ENCODE assay signal across 21 mouse cellular contexts in the genomic region with DNA sequence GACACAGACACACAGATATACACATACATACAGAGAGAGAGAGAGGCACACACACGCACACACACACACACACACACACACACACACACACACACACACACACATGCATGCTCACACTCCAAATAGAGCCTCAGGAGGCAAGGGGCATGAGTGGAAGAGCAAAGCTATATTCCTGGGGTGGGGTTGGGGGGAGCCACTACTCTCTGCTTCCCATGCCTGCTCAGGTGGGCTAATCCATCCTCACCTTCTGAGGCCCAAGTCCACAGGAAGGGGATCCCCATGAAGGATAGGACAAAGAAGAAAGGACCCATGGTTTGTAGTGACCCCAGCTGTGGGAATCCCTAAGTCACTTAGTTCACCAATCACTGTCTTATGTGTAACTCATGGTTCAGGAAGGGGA.
A peak's percentile ranks its signal among the peaks of the same experiment; 100 is the strongest.
DNase-seq lines count a peak whose midpoint lies in the region; ATAC-seq lines count a peak whose summit lies in the region.
"Had no signal": no experiment of that assay in that cellular context is flagged by ENCODE, and none has a peak within 500 bp of the region (broad histone marks: within the 10 kb centered on the region; RNA-seq: fewer than 3 reads in every experiment).

No protein-coding gene starts in this region.

- H3K27me3 ChIP-seq in hindbrain, embryonic 13.5 days = no peaks in the 10 kb centered on the region
- no peaks in the 10 kb centered on the region for H3K27me3 ChIP-seq in hindbrain, embryonic 14.5 days (ENCODE audit: control insufficient read depth, insufficient read depth, low read length)
- no peaks in the 10 kb centered on the region for H3K27me3 ChIP-seq in midbrain, embryonic 16.5 days (ENCODE audit: control insufficient read depth, insufficient read depth, low read depth, low read length)
- no peaks in the 10 kb centered on the region for H3K27me3 ChIP-seq in midbrain, embryonic 15.5 days (replicated peaks)
- H3K27me3 ChIP-seq in limb, embryonic 13.5 days = no peaks in the 10 kb centered on the region
- H3K27me3 ChIP-seq: forebrain, embryonic 15.5 days; heart, embryonic 15.5 days; Patski had no signal

- H3K4me2 ChIP-seq in hindbrain, embryonic 13.5 days = no peak overlapping the region
- H3K4me2 ChIP-seq in hindbrain, embryonic 14.5 days (replicated peaks) = no peak overlapping the region
- H3K4me2 ChIP-seq in midbrain, embryonic 16.5 days (ENCODE audit: low read length) = no peak overlapping the region
- no peak overlapping the region for H3K4me2 ChIP-seq in midbrain, embryonic 15.5 days
- H3K4me2 ChIP-seq in limb, embryonic 13.5 days (replicated peaks) = no peak overlapping the region
- H3K4me2 ChIP-seq: forebrain, embryonic 15.5 days; heart, embryonic 15.5 days; liver, embryonic 11.5 days had no signal

- H3K27ac ChIP-seq in hindbrain, embryonic 13.5 days = no peak overlapping the region
- H3K27ac ChIP-seq in hindbrain, embryonic 14.5 days = no peak overlapping the region
- H3K27ac ChIP-seq in midbrain, embryonic 16.5 days (ENCODE audit: low read length) = no peak overlapping the region
- no peak overlapping the region for H3K27ac ChIP-seq in midbrain, embryonic 15.5 days
- peak overlapping the region; percentile 74 for H3K27ac ChIP-seq in limb, embryonic 13.5 days
- H3K27ac ChIP-seq: forebrain, embryonic 15.5 days; heart, embryonic 15.5 days; kidney, postnatal 0 days had no signal

- peak; percentile 32; the same call in 1 of the 2 replicates for ATAC-seq in hindbrain, embryonic 13.5 days (ENCODE audit: low FRiP score)
- no peak for ATAC-seq in hindbrain, embryonic 14.5 days (ENCODE audit: low FRiP score)
- ATAC-seq in midbrain, embryonic 16.5 days = peak; percentile 52
- no peak for ATAC-seq in midbrain, embryonic 15.5 days (replicated peaks)
- no peak for ATAC-seq in limb, embryonic 13.5 days (ENCODE audit: low FRiP score, low read depth)
- ATAC-seq: CD4-positive, CD25-positive, alpha-beta regulatory T cell, adult 4 months; forebrain, embryonic 15.5 days; inflammation-experienced regulatory T-cells, adult 6 months; Patski had no signal

- no peaks in the 10 kb centered on the region for H3K9me3 ChIP-seq in hindbrain, embryonic 13.5 days
- no peaks in the 10 kb centered on the region for H3K9me3 ChIP-seq in hindbrain, embryonic 14.5 days (ENCODE audit: control insufficient read depth, low read length)
- H3K9me3 ChIP-seq in midbrain, embryonic 16.5 days (replicated peaks; ENCODE audit: control insufficient read depth, low read length, poor library complexity, severe bottlenecking) = no peaks in the 10 kb centered on the region
- H3K9me3 ChIP-seq in midbrain, embryonic 15.5 days = no peaks in the 10 kb centered on the region
- no peaks in the 10 kb centered on the region for H3K9me3 ChIP-seq in limb, embryonic 13.5 days
- H3K9me3 ChIP-seq: forebrain, embryonic 15.5 days; heart, embryonic 15.5 days had no signal

- H3K4me3 ChIP-seq in hindbrain, embryonic 13.5 days = no peak overlapping the region
- H3K4me3 ChIP-seq in hindbrain, embryonic 14.5 days (replicated peaks; ENCODE audit: low read length) = no peak overlapping the region
- H3K4me3 ChIP-seq in midbrain, embryonic 16.5 days (ENCODE audit: low read depth, low read length) = no peak overlapping the region
- H3K4me3 ChIP-seq in midbrain, embryonic 15.5 days = no peak overlapping the region
- no peak overlapping the region for H3K4me3 ChIP-seq in limb, embryonic 13.5 days
- H3K4me3 ChIP-seq: forebrain, embryonic 15.5 days; heart, embryonic 15.5 days had no signal

- no peaks in the 10 kb centered on the region for H3K4me1 ChIP-seq in hindbrain, embryonic 13.5 days (replicated peaks)
- H3K4me1 ChIP-seq in hindbrain, embryonic 14.5 days (replicated peaks; ENCODE audit: control insufficient read depth, insufficient read depth, low read length) = no peaks in the 10 kb centered on the region
- peaks cover 5% of the 10 kb centered on the region; the same call in 1 of the 2 replicates for H3K4me1 ChIP-seq in midbrain, embryonic 16.5 days (ENCODE audit: control insufficient read depth, insufficient read depth, low read length)
- no peaks in the 10 kb centered on the region for H3K4me1 ChIP-seq in midbrain, embryonic 15.5 days
- H3K4me1 ChIP-seq in limb, embryonic 13.5 days = peaks cover 24% of the 10 kb centered on the region
- H3K4me1 ChIP-seq: heart, embryonic 15.5 days had no signal

- H3K36me3 ChIP-seq in hindbrain, embryonic 13.5 days = no peaks in the 10 kb centered on the region
- no peaks in the 10 kb centered on the region for H3K36me3 ChIP-seq in hindbrain, embryonic 14.5 days (replicated peaks; ENCODE audit: control insufficient read depth, insufficient read depth)
- no peaks in the 10 kb centered on the region for H3K36me3 ChIP-seq in midbrain, embryonic 16.5 days (ENCODE audit: control insufficient read depth, insufficient read depth, low read length)
- H3K36me3 ChIP-seq in midbrain, embryonic 15.5 days (replicated peaks) = no peaks in the 10 kb centered on the region
- no peaks in the 10 kb centered on the region for H3K36me3 ChIP-seq in limb, embryonic 13.5 days
- H3K36me3 ChIP-seq: forebrain, embryonic 15.5 days; heart, embryonic 15.5 days had no signal

- no peak overlapping the region for H3K9ac ChIP-seq in hindbrain, embryonic 13.5 days
- H3K9ac ChIP-seq in hindbrain, embryonic 14.5 days = no peak overlapping the region
- H3K9ac ChIP-seq in midbrain, embryonic 16.5 days (ENCODE audit: low read depth, low read length) = no peak overlapping the region
- no peak overlapping the region for H3K9ac ChIP-seq in midbrain, embryonic 15.5 days
- no peak overlapping the region for H3K9ac ChIP-seq in limb, embryonic 13.5 days
- H3K9ac ChIP-seq: forebrain, embryonic 15.5 days; heart, embryonic 15.5 days had no signal

- 82% methylated on average over 1 of the region's 1 CpGs for WGBS in hindbrain, embryonic 13.5 days
- 60% methylated on average over 1 of the region's 1 CpGs for WGBS in hindbrain, embryonic 14.5 days
- WGBS in midbrain, embryonic 16.5 days = 79% methylated on average over 1 of the region's 1 CpGs
- WGBS in midbrain, embryonic 15.5 days = 80% methylated on average over 1 of the region's 1 CpGs
- 80% methylated on average over 1 of the region's 1 CpGs for WGBS in limb, embryonic 13.5 days

- DNase-seq in hindbrain, embryonic 14.5 days (ENCODE audit: low spot score) = no peak
- DNase-seq in adrenal gland, postnatal 36 days = no peak
- DNase-seq in kidney, postnatal 14 days = no peak
- DNase-seq: adrenal gland, postnatal 10 days; cerebellum, adult 11 months; cerebellum, postnatal 14 days; gastrocnemius, postnatal 14 days; heart, adult 18-20 months; right cerebral cortex, postnatal 25 days; thymus, postnatal 14 days had no signal

Comparison
In these comparisons a context has a peak if more than half of its experiments do, and no peak if none do; other contexts are left out.
1. ATAC-seq: peak in hindbrain, embryonic 13.5 days (single experiment) and midbrain, embryonic 16.5 days (single experiment); none in hindbrain, embryonic 14.5 days (single experiment), midbrain, embryonic 15.5 days (single experiment) and limb, embryonic 13.5 days (single experiment).